Mouse (Mus musculus): ENCODE measurements around the gene Grhl3.

- TF ChIP-seq GATA1 (IDR thresholded peaks at IDR 0.05; ENCODE audit: borderline replicate concordance, low read length) (no peak), FLI1 (IDR thresholded peaks at IDR 0.05; ENCODE audit: low read length) (no peak)
Observed at GRCm38 (mm10) chr4:135546793-135547192, 26.6 kb downstream of the Grhl3 start.

Measured in megakaryocyte, embryonic 14.5 days (primary cell).